Mouse (Mus musculus): Measurements from ENCODE around the gene Spata31d1a.
"Not testable (repeated sequence)": the region's sequence is repeated elsewhere in the genome, so short reads cannot be mapped to it uniquely, and the experiment has no call there.

Gene Spata31d1a

GRCm38 (mm10) chr13:59710230-59710629, at the start of gene Spata31d1a:
Gene Spata31d1a, minus strand, starts transcription at chr13:59710330.
- DNase-seq (ENCODE audit: low read depth, low spot score) = no peak

GRCm38 (mm10) chr13:59756906-59757305, 46.8 kb upstream of the Spata31d1a start:
- no peak for DNase-seq (ENCODE audit: low read depth, low spot score)

- DNase-seq (ENCODE audit: low read depth, low spot score) = no peak
Measured at GRCm38 (mm10) chr13:59750310-59750709, 40.2 kb upstream of the Spata31d1a start.

- DNase-seq (ENCODE audit: low read depth, low spot score) = no peak
Measured at GRCm38 (mm10) chr13:59746711-59747110, 36.6 kb upstream of the Spata31d1a start, which contains the start of gene 1700014D04Rik. Gene 1700014D04Rik, minus strand, starts transcription at chr13:59746752.

- no peak for DNase-seq (ENCODE audit: low read depth, low spot score)
Measured at GRCm38 (mm10) chr13:59746164-59746563, 36.0 kb upstream of the Spata31d1a start.

GRCm38 (mm10) chr13:59745462-59745861, 35.3 kb upstream of the Spata31d1a start:
- no peak for DNase-seq (ENCODE audit: low read depth, low spot score)

GRCm38 (mm10) chr13:59741697-59742096, 31.6 kb upstream of the Spata31d1a start:
- no peak for DNase-seq (ENCODE audit: low read depth, low spot score)

- no peak for DNase-seq (ENCODE audit: low read depth, low spot score)
Measured at GRCm38 (mm10) chr13:59741096-59741495, 31.0 kb upstream of the Spata31d1a start.

GRCm38 (mm10) chr13:59739397-59739796, 29.3 kb upstream of the Spata31d1a start:
- no peak for DNase-seq (ENCODE audit: low read depth, low spot score)

GRCm38 (mm10) chr13:59738455-59738854, 28.3 kb upstream of the Spata31d1a start:
- DNase-seq (ENCODE audit: low read depth, low spot score) = no peak

- DNase-seq (ENCODE audit: low read depth, low spot score) = peak; percentile 28
Measured at GRCm38 (mm10) chr13:59735190-59735589, 25.1 kb upstream of the Spata31d1a start.

GRCm38 (mm10) chr13:59734347-59734746, 24.2 kb upstream of the Spata31d1a start:
- DNase-seq (ENCODE audit: low read depth, low spot score) = not testable (repeated sequence)

GRCm38 (mm10) chr13:59733936-59734335, 23.8 kb upstream of the Spata31d1a start:
- no peak for DNase-seq (ENCODE audit: low read depth, low spot score)

GRCm38 (mm10) chr13:59731652-59732051, 21.5 kb upstream of the Spata31d1a start, which contains the start of gene Spata31d1d:
Gene Spata31d1d, minus strand, starts transcription at chr13:59731752.
- no peak for DNase-seq (ENCODE audit: low read depth, low spot score)

GRCm38 (mm10) chr13:59728378-59729093, 18.4 kb upstream of the Spata31d1a start:
- peak; percentile 92 for DNase-seq (ENCODE audit: low read depth, low spot score)

GRCm38 (mm10) chr13:59726139-59726867, 16.2 kb upstream of the Spata31d1a start:
- DNase-seq (ENCODE audit: low read depth, low spot score) = no peak

GRCm38 (mm10) chr13:59722089-59722488, 12.0 kb upstream of the Spata31d1a start:
- DNase-seq (ENCODE audit: low read depth, low spot score) = not testable (repeated sequence)

GRCm38 (mm10) chr13:59719475-59719874, 9.3 kb upstream of the Spata31d1a start:
- no peak for DNase-seq (ENCODE audit: low read depth, low spot score)

- DNase-seq (ENCODE audit: low read depth, low spot score) = not testable (repeated sequence)
Measured at GRCm38 (mm10) chr13:59718857-59719440, 8.8 kb upstream of the Spata31d1a start.

- no peak for DNase-seq (ENCODE audit: low read depth, low spot score)
Measured at GRCm38 (mm10) chr13:59713710-59714109, 3.6 kb upstream of the Spata31d1a start.

GRCm38 (mm10) chr13:59711984-59712383, 1.9 kb upstream of the Spata31d1a start, which contains the start of gene Spata31d1b:
Gene Spata31d1b, plus strand, starts transcription at chr13:59712284.
- not testable (repeated sequence) for DNase-seq (ENCODE audit: low read depth, low spot score)

- peak; percentile 28 for DNase-seq (ENCODE audit: low read depth, low spot score)
Measured at GRCm38 (mm10) chr13:59704562-59704961, 5.6 kb downstream of the Spata31d1a start.
